7 mouse cellular contexts compared by ENCODE assay signal in the genomic region with DNA sequence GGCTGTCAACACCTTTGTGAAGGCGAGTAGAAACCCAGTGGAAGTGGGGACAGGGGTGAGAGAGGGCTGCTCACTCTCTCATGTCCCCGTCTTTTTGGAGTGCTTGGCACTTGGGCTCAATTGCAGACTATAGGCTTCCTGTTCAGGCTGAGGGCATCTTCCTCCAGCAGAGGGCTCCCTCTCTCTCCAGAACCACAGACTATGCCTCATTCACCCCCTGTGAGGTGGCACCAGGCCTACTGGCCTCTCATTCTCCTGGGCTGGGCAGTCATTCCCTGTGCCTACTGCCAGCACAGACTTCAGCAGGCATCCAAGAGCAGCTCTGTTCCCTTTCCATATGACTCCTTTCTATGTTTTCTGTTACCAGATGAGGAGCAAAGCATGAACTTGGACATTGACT. TPM values are rescaled to one million over a fixed set of nuclear protein-coding genes. Genes with fewer than 3 reads are reported as not detected.
A peak's percentile ranks its signal among the peaks of the same experiment; 100 is the strongest.
DNase-seq lines count a peak whose midpoint lies in the region; TF ChIP-seq lines count a peak whose summit lies in the region.

No protein-coding gene starts in this region.

- H3K79me2 ChIP-seq in CH12.LX (replicated peaks; ENCODE audit: control insufficient read depth, extremely low read depth, insufficient read depth, poor library complexity, severe bottlenecking) = no peaks in the 10 kb centered on the region

- H3K9ac ChIP-seq in CH12.LX (ENCODE audit: insufficient read depth, low read depth) = no peak overlapping the region

- no peak overlapping the region for H3K4me2 ChIP-seq in CH12.LX (ENCODE audit: insufficient read depth, low read depth, poor library complexity, severe bottlenecking)

- peak; percentile 28 to 82; a peak in 3 of 4 replicates for TF ChIP-seq CTCF in CH12.LX (conservative IDR thresholded peaks at IDR 0.05 in 1 of 2, IDR thresholded peaks at IDR 0.05 in 1 of 2; ENCODE audit: low read depth in 2 of 2, low read length in 2 of 2)

- peaks cover 62 to 87% of the 10 kb centered on the region in 2 experiments for H3K36me3 ChIP-seq in CH12.LX (replicated peaks in 1 of 2; ENCODE audit: control insufficient read depth in 1 of 2, insufficient read depth in 1 of 2, low read length in 1 of 2)

- H3K4me1 ChIP-seq in CH12.LX (ENCODE audit: control insufficient read depth in 1 of 2, insufficient read depth in 2 of 2) = peaks cover 4 to 26% of the 10 kb centered on the region in 2 experiments; a peak in 2 of 4 replicates

- dilution Hi-C loops in CH12.LX (cut with MboI; ENCODE audit: extremely low pct_ligation_motif_present, extremely low pct_unique_long_range_greater_than_20kb, low sequenced_read_pairs) = no loop called here

- H3K4me3 ChIP-seq in CH12.LX (replicated peaks in 1 of 3; ENCODE audit: low read depth in 2 of 3, low read length in 2 of 3, poor library complexity in 1 of 3) = no peak overlapping the region

- H3K27ac ChIP-seq in CH12.LX (ENCODE audit: insufficient read depth, low read depth) = no peak overlapping the region

- DNase-seq in CH12.LX (ENCODE audit: extremely low read depth) = peak; percentile 55
- peak; percentile 79 for DNase-seq in Muller cell, postnatal 12 days (ENCODE audit: inconsistent ontology term)
- DNase-seq in cerebellum, postnatal 36 days = peak; percentile 94 to 95
- DNase-seq in gastrocnemius, postnatal 25 days = peak; percentile 83
- peak; percentile 63 to 80 for DNase-seq in kidney, postnatal 36 days
- DNase-seq in lung, adult 18-20 months = peak; percentile 71 to 79
- peak; percentile 62 for DNase-seq in right cerebral cortex, postnatal 4 days

- no peaks in the 10 kb centered on the region for H3K27me3 ChIP-seq in CH12.LX (replicated peaks)

- no peaks in the 10 kb centered on the region for H3K9me3 ChIP-seq in CH12.LX (replicated peaks; ENCODE audit: low read length)

- no peak for TF ChIP-seq EP300 in CH12.LX (IDR thresholded peaks at IDR 0.05; ENCODE audit: low read length)

- TF ChIP-seq POLR2A in CH12.LX (IDR thresholded peaks at IDR 0.05; ENCODE audit: low read depth, low read length) = no peak

- peak; percentile 71 for TF ChIP-seq RAD21 in CH12.LX (IDR thresholded peaks at IDR 0.05; ENCODE audit: low read depth, low read length)

- in situ Hi-C loops in CH12.LX (cut with MboI; ENCODE audit: low pct_ligation_motif_present, low pct_unique_long_range_greater_than_20kb, low sequenced_read_pairs) = loop anchor here (5.0 kb wide), 1 partner anchor 52 kb away; the partner anchor contains the start of gene Gas2l1

TF ChIP-seq in CH12.LX, 34 proteins besides CTCF, POLR2A, EP300 and RAD21:
- peak; percentile 9; the same call in 1 of the 2 replicates for TF ChIP-seq ZC3H11A (IDR thresholded peaks at IDR 0.05; ENCODE audit: low read depth, low read length)
- peak; percentile 84 for TF ChIP-seq SMC3 (IDR thresholded peaks at IDR 0.05; ENCODE audit: low read depth, low read length)
- TF ChIP-seq USF1 (IDR thresholded peaks at IDR 0.05; ENCODE audit: low read depth, low read length) = no peak

RNA-seq across cellular contexts. Expression of gene Ap1b1, which starts 29.1 kb away (rescaled TPM):
- total RNA-seq in CH12.LX (2012; rRNA removed) (43.8 and 44.2 TPM in 2 replicates), CH12.LX (2014; rRNA removed) (31.2 and 38.6 TPM in 2 replicates)
- 51.5 and 57.8 TPM in 2 replicates for polyA plus RNA-seq in CH12.LX (2012; ENCODE audit: insufficient read length, low read depth)
- total RNA-seq in gastrocnemius, postnatal 25 days (2021) = 10 to 100 TPM; 31.0 to 36.4 TPM

RNA-seq across cellular contexts. Expression of gene Rasl10a, which starts 42.2 kb away (rescaled TPM):
- total RNA-seq in CH12.LX (2012; rRNA removed) (6.5 and 9.1 TPM in 2 replicates), CH12.LX (2014; rRNA removed) (2.1 and 3.0 TPM in 2 replicates)
- 6.3 and 7.5 TPM in 2 replicates for polyA plus RNA-seq in CH12.LX (2012; ENCODE audit: insufficient read length, low read depth)
- total RNA-seq in gastrocnemius, postnatal 25 days (2021) = not detected

RNA-seq across cellular contexts. Expression of gene Gas2l1, which starts 49.4 kb away (rescaled TPM):
- total RNA-seq in CH12.LX (2012; rRNA removed) (8.8 and 10.0 TPM in 2 replicates), CH12.LX (2014; rRNA removed) (2.6 and 3.3 TPM in 2 replicates)
- polyA plus RNA-seq in CH12.LX (2012; ENCODE audit: insufficient read length, low read depth) = 10.2 and 12.5 TPM in 2 replicates
- 1 to 10 TPM; 6.0 to 9.4 TPM for total RNA-seq in gastrocnemius, postnatal 25 days (2021)
